Mouse (Mus musculus): ENCODE results near the gene Gdf15.

Gdf15 gene

GRCm38 (mm10) chr8:70632346-70632892, at the start of gene Gdf15:
TSS of gene Gdf15 (minus strand) at chr8:70632456.
- DNase-seq: no peak

- DNase-seq: no peak
Measured at GRCm38 (mm10) chr8:70681410-70681809, 49.2 kb upstream of the Gdf15 start.

- DNase-seq: peak; percentile 67
Measured at GRCm38 (mm10) chr8:70680039-70680438, 47.8 kb upstream of the Gdf15 start.

GRCm38 (mm10) chr8:70679404-70679803, 47.1 kb upstream of the Gdf15 start:
- no peak for DNase-seq

GRCm38 (mm10) chr8:70678679-70679078, 46.4 kb upstream of the Gdf15 start:
- no peak for DNase-seq

- peak; percentile 58 for DNase-seq
Measured at GRCm38 (mm10) chr8:70677451-70678080, 45.3 kb upstream of the Gdf15 start.

GRCm38 (mm10) chr8:70675336-70675735, 43.1 kb upstream of the Gdf15 start:
- no peak for DNase-seq

GRCm38 (mm10) chr8:70674716-70675115, 42.5 kb upstream of the Gdf15 start:
- peak; percentile 36 for DNase-seq

GRCm38 (mm10) chr8:70674109-70674508, 41.9 kb upstream of the Gdf15 start:
- DNase-seq: no peak

- peak; percentile 97 for DNase-seq
Measured at GRCm38 (mm10) chr8:70673079-70673856, 41.0 kb upstream of the Gdf15 start, which contains the start of gene Lsm4. TSS of gene Lsm4 (plus strand) at chr8:70673248.

- no peak for DNase-seq
Measured at GRCm38 (mm10) chr8:70672325-70673078, 40.2 kb upstream of the Gdf15 start.

- DNase-seq: peak; percentile 80
Measured at GRCm38 (mm10) chr8:70671615-70672324, 39.5 kb upstream of the Gdf15 start.

- peak; percentile 49 for DNase-seq
Measured at GRCm38 (mm10) chr8:70667071-70667470, 34.8 kb upstream of the Gdf15 start.

GRCm38 (mm10) chr8:70665599-70665998, 33.3 kb upstream of the Gdf15 start:
- DNase-seq: peak; percentile 73

GRCm38 (mm10) chr8:70664631-70665030, 32.4 kb upstream of the Gdf15 start:
- DNase-seq: no peak

GRCm38 (mm10) chr8:70663691-70664090, 31.4 kb upstream of the Gdf15 start:
- no peak for DNase-seq

GRCm38 (mm10) chr8:70660273-70660725, 28.0 kb upstream of the Gdf15 start, which contains the start of gene Pgpep1:
TSS of gene Pgpep1 (minus strand) at chr8:70660388.
- DNase-seq: peak; percentile 72

- peak; percentile 98 for DNase-seq
Measured at GRCm38 (mm10) chr8:70659604-70660272, 27.5 kb upstream of the Gdf15 start.

- DNase-seq: no peak
Measured at GRCm38 (mm10) chr8:70658897-70659603, 26.8 kb upstream of the Gdf15 start.

- DNase-seq: no peak
Measured at GRCm38 (mm10) chr8:70657739-70658138, 25.5 kb upstream of the Gdf15 start.

- DNase-seq: no peak
Measured at GRCm38 (mm10) chr8:70657214-70657613, 25.0 kb upstream of the Gdf15 start.

All from kidney, postnatal 10 days (tissue).